Mouse (Mus musculus) gonadal fat pad, adult 2 months (tissue): ENCODE measurements around the gene Olfr160. TPM values are rescaled to one million over a fixed set of nuclear protein-coding genes. Genes with fewer than 3 reads are reported as not detected.

Source experiments
- polyA plus RNA-seq: library from polyadenylated mRNA; depleted of rRNA; stranded (reverse); fragments of >200 nt; gene quantifications from 2 replicates; pipeline ENCODE4 v1.2.3, GENCODE M21; 2012; rRNA removed

Olfr160 gene
- polyA plus RNA-seq, 1 experiment, result not detected

Other genes with a start within 250 kb of the Olfr160 start
- gene Msantd2, start 226.9 kb downstream of the Olfr160 start, polyA plus RNA-seq, result 9.2 and 10.4 TPM in 2 replicates
- gene Esam, start 188.2 kb downstream of the Olfr160 start, polyA plus RNA-seq, result 60.9 and 73.5 TPM in 2 replicates
- gene Vsig2, start 177.0 kb downstream of the Olfr160 start, polyA plus RNA-seq, result 9.4 and 11.8 TPM in 2 replicates
- 19.3 and 24.3 TPM in 2 replicates for gene Nrgn, start 163.3 kb downstream of the Olfr160 start, polyA plus RNA-seq
- 13.6 and 14.4 TPM in 2 replicates for gene Siae, start 160.6 kb downstream of the Olfr160 start, polyA plus RNA-seq
- gene Spa17, start 102.5 kb downstream of the Olfr160 start, polyA plus RNA-seq, result 3.4 and 4.9 TPM in 2 replicates
- gene Tbrg1, start 58.9 kb downstream of the Olfr160 start, polyA plus RNA-seq, result 64.0 and 70.4 TPM in 2 replicates
- gene Panx3, start 47.0 kb downstream of the Olfr160 start, polyA plus RNA-seq, result not detected in 2 replicates
- gene Olfr874, start 28.9 kb upstream of the Olfr160 start, polyA plus RNA-seq, result not detected in 2 replicates
- not detected in 2 replicates for gene Olfr875, start 55.6 kb upstream of the Olfr160 start, polyA plus RNA-seq
- not detected in 2 replicates for gene Olfr876, start 86.8 kb upstream of the Olfr160 start, polyA plus RNA-seq
- 0.19 TPM in 1 of 2 replicates, not detected in the other for gene Olfr877, start 138.0 kb upstream of the Olfr160 start, polyA plus RNA-seq
- not detected in 2 replicates for gene Olfr145, start 180.5 kb upstream of the Olfr160 start, polyA plus RNA-seq
- not detected in 2 replicates for gene Olfr878, start 201.6 kb upstream of the Olfr160 start, polyA plus RNA-seq